Mouse (Mus musculus) bone marrow macrophage, adult 2 months (primary cell): Measurements from ENCODE around the gene Ppp4r4. TPM values are rescaled to one million over a fixed set of nuclear protein-coding genes. Genes with fewer than 3 reads are reported as not detected.
A peak's percentile ranks its signal among the peaks of the same experiment; 100 is the strongest.

Experiments
- H3K27ac ChIP-seq: 2 replicates; pipeline ENCODE4 v1.5.1; 2012; ENCODE audit warnings: low read depth, low read length; ENCODE audit not compliant: insufficient read depth
- H3K4me1 ChIP-seq: 2 replicates; pipeline ENCODE4 v1.6.1; 2012; ENCODE audit warnings: low read length; ENCODE audit not compliant: control insufficient read depth, insufficient read depth
- H3K4me3 ChIP-seq: 2 replicates; pipeline ENCODE4 v1.5.1; 2012; ENCODE audit warnings: mild to moderate bottlenecking, low read length, moderate library complexity; ENCODE audit not compliant: insufficient read depth
- CTCF ChIP-seq: IDR thresholded peaks from 2 replicates; pipeline ENCODE4 v1.5.1; 2012; ENCODE audit warnings: low read depth, mild to moderate bottlenecking, low read length, moderate library complexity
- POLR2A ChIP-seq: IDR thresholded peaks from 2 replicates; pipeline ENCODE4 v1.6.1; 2012; ENCODE audit warnings: mild to moderate bottlenecking, low read depth, low read length, borderline replicate concordance
- polyA plus RNA-seq: library from polyadenylated mRNA; stranded (reverse); fragments of >200 nt; gene quantifications from 2 replicates; pipeline ENCODE4 v1.2.4, GENCODE M21; 2012; ENCODE audit not compliant: missing spikeins, insufficient read depth, insufficient read length

Ppp4r4 gene
- polyA plus RNA-seq, 1 experiment: not detected

DNA sequence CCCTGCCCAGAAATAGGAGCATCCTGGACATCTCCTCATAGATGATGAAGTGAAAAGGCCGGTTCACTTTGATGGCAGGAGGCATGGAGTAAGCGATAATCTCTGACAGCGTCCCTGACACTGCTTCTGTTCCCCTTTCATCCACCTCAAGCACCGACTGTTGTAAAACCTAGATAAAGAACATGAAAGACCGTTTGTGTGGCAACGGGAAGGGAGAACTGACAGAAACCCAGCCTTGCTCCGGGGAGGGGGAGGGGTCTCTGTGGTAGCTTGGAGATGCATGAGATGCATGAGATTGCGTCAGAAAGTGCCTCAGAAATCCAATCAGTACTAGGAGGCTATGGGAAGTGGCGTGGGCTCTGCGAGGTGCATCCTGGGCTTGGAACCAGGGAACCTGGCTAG, 84.8 kb downstream of the Ppp4r4 start:
- TF ChIP-seq POLR2A (no peak), CTCF (no peak)
- Histone ChIP-seq H3K4me3 (no peak overlapping the region), H3K4me1 (no peaks in the 10 kb centered on the region), H3K27ac (no peak overlapping the region)

DNA sequence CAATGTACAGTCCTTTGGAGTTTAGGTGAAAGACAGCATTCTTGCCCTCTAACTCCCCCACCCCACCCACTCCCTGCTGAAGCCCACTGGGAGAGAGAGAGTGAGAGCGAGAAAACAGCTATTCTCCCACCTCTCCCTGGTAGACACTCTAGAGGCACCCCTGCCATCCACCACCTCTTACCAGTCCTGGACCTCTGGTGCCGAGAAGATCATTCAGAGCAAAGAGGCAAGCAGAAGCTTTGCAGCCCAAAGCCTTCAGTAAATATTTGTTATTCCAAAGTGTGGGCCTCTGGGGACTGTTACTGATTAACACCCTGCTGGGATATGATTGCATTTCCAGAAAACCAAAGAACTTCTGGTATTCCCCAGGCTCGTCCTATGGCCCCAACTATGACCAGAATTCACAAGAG, 99.1 kb downstream of the Ppp4r4 start, which contains the start of gene Serpina10:
Gene Serpina10, minus strand, starts transcription at position 242 of the 410 bp plus-strand sequence.
- no peak for TF ChIP-seq POLR2A
- no peak for TF ChIP-seq CTCF
- Histone ChIP-seq H3K4me3 (no peak within 1 kb of the TSS), H3K27ac (no peak within 1 kb of the TSS), H3K4me1 (no peaks in the 10 kb centered on the region)

DNA sequence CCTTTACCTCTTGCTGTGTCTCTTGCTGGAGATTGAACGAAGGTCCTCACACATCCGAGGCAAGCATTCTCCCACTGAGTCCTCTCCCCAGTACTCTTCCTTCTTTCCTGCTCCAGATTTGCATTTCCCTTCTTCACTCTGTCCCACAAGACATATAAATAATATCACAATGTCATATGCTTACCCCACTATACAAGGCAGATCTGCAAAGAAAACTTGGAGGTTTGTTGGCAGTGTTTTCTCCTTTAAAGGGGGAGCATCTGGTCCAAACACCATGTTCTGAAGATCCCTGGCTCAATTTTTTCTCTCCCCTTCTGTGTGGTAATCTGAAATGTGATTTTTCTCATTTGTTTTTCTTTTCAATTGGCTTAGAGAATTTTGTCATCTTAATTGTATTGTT, 102.3 kb downstream of the Ppp4r4 start:
- no peak overlapping the region for H3K27ac ChIP-seq

DNA sequence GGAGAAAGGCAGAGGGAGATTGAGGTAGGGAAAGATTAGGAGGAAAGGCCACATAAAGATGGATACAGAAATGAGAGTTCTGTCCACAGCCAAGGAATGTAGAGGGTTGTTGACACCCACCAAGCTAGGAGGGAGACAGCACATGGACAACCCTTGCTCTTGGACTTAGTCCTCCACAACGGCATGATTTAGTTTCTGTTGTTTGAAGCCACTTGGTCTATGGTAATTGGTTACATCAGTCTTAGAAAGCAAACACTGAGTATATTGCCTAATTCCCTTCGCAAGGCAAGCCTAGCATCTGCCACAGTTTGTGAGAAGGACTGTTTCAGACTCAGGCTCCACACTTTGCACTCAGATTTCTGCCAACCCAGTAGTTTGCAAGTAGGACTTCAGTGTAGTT, 103.8 kb downstream of the Ppp4r4 start:
- Histone ChIP-seq H3K27ac (no peak overlapping the region), H3K4me1 (no peaks in the 10 kb centered on the region), H3K4me3 (no peak overlapping the region)
- TF ChIP-seq POLR2A (no peak), CTCF (no peak)

More for the DNA sequence above, 102.3 kb downstream of the Ppp4r4 start:
- no peaks in the 10 kb centered on the region for H3K4me1 ChIP-seq
- TF ChIP-seq POLR2A (no peak), CTCF (no peak)
- no peak overlapping the region for H3K4me3 ChIP-seq

DNA sequence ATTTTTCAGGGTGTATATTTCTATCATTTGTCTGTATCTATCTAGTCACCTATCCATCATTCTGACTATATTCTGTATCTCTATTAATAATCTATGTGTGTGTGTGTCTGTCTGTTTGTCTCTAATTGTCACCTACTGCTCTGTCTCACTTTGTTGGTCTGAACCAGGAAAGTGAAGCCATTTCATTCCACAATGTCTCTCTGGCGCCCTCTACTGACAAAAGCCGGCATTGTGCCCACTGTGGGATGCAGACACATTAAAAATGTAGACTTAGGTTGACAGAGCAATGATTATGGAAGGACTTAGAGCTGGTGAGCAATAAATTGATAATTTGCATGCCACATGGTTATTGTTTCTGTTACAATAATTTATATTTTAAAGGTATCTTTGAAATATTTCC, 111.3 kb downstream of the Ppp4r4 start:
- no peak for TF ChIP-seq POLR2A
- peak; percentile 46; the same call in 1 of the 2 replicates for TF ChIP-seq CTCF
- no peak overlapping the region for H3K27ac ChIP-seq
- H3K4me3 ChIP-seq: no peak overlapping the region
- no peaks in the 10 kb centered on the region for H3K4me1 ChIP-seq

DNA sequence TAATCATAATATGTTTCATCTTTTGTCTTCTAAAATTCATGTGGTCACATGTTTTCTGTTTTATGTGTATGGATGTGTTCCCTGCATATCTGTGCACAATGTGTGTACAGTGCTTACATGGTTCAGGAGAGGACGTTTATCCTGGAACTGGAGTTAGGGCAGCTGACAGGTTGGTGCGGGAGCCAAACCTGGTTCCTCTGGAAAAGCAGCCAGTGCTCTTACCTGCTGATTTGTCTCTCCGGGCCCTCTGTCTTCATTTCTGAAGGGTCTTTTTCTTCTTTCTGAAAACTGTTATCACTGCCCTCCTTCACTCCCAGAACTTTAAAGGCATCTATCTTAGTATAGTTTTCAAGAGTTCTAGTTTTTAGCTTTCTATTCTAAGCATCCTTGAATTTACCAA, 111.7 kb downstream of the Ppp4r4 start:
- Histone ChIP-seq H3K4me1 (no peaks in the 10 kb centered on the region), H3K4me3 (no peak overlapping the region), H3K27ac (no peak overlapping the region)
- TF ChIP-seq POLR2A: no peak
- no peak for TF ChIP-seq CTCF

DNA sequence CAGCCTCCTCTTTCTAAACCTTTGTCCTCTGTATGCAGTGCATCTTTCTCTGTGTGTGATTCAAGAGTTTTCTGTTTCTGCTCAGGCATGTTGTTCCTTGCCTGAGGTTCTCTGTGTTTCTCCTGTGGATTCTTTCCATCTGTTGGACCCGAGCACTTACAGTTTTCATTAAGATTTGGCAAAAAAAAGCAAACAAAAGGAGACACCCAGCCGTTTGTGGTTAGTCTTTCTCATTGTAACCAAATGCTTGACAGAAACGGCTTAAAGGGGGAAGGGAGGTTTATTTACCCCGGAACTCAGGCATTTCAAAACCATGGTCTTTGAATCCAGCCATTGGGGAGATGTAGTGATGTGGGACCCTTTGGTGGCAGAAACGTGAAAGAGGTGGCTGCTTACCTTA, 112.5 kb downstream of the Ppp4r4 start:
- Histone ChIP-seq H3K4me3 (no peak overlapping the region), H3K27ac (no peak overlapping the region), H3K4me1 (no peaks in the 10 kb centered on the region)
- TF ChIP-seq CTCF (no peak), POLR2A (no peak)

DNA sequence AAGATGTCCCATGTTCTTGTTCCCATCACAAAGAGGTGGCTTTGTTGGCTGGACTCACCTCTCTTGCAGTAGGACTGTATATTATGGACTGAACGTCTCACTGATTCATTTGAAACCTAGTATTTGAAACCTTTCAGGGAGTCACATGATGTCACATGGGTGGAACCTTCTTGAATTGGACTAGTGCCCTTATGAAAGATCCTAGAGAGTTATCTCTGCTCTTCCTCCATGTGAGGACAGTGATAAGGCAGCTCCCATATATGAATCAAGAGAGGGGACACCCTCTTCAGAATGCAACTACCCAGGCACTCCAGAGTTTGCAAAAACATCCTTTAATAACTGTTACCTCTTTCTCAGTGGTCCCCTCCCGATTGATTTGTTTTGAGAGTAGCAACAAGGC, 114.2 kb downstream of the Ppp4r4 start:
- H3K4me3 ChIP-seq: no peak overlapping the region
- no peak for TF ChIP-seq POLR2A
- TF ChIP-seq CTCF: no peak
- H3K27ac ChIP-seq: no peak overlapping the region
- no peaks in the 10 kb centered on the region for H3K4me1 ChIP-seq

DNA sequence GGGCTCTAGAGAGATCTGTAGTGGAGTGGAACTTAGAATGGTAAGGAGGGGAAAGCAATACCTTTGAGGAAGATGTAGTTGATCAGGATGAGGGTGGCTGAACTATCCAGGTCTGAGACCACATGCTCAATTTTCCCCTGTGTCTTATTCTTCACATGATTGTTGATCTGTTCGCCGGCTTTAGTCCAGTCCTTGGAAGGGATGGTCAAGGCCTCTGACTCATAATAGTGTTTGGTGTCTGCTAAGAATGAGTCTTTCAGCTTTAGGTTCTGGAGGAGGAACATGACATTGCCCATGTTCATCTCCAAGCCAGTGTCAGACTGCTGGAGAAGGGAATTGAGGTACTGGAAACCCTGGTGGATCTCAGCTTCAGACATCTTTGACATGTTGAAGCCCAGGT, 121.8 kb downstream of the Ppp4r4 start:
- H3K27ac ChIP-seq: no peak overlapping the region
- TF ChIP-seq POLR2A (no peak), CTCF (no peak)
- H3K4me3 ChIP-seq: no peak overlapping the region
- H3K4me1 ChIP-seq: no peaks in the 10 kb centered on the region

DNA sequence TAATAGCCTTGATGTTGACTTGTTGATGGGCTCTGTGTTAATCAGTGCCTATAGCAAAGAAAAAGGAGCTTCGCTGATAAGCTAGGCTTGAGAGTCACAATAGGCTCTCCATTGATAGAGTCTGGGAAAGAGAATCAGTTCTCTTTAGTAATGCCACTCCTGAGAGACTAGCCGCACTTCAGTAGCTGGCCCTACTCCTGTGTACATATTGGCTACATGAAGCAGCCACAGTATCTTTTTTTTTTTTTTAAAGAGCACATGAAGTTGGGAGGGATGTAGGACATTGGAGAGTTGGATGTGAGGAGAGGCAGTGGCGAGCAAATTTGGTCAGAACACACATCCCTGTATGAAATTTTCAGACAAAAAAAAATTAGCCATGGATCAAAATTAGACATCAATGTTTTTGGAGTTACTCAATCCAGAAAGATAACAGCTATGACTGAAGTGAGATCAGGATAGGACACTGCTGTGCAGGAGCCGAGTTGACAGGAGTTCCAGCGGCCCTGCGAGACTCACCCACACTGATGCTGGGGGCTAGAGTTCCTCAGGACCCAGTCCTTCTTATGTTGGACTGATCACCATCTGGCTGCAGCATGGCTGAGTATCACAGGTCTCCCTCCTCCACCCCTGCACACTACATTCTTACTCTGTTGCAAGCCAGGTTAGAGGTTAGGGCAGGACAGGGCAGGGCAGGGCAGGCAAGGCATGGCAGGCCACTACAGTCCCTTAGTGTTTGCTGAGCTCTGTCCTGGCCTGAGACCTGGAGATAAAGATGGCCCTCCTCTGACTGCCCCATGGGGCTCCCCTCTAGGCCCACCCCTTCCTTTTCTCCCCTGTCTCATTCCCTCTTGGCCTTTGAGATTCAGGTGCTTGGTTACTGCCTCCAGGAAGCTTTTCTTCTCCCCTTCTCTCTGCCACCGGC, 123.3 kb downstream of the Ppp4r4 start:
- TF ChIP-seq POLR2A: no peak
- TF ChIP-seq CTCF: no peak

More for the DNA sequence above, 123.3 kb downstream of the Ppp4r4 start:
- Histone ChIP-seq H3K27ac (no peak overlapping the region), H3K4me1 (no peaks in the 10 kb centered on the region), H3K4me3 (no peak overlapping the region)
